Mouse (Mus musculus) left cerebral cortex, adult 18-20 months (tissue): Measurements from ENCODE around the gene Slf1. TPM values are rescaled to one million over a fixed set of nuclear protein-coding genes. Genes with fewer than 3 reads are reported as not detected.

Experiments used
- DNase-seq, 2 experiments: peaks; one replicate each; pipeline ENCODE4 v3.0.0; 2021 to 2022; ENCODE audit warnings: low spot score in 2 of 2, mixed read lengths in 1 of 2
- long read RNA-seq, 2 experiments: library from polyadenylated mRNA; stranded (forward); transcript quantifications; one replicate each; pipeline ENCODE4 v2.0.0; 2021
- total RNA-seq, 2 experiments: library from RNA; stranded (reverse); gene quantifications; 2 replicates each; pipeline ENCODE4 v1.2.3; 2021

The Slf1 gene
- 10 to 100 TPM; 23.1 to 25.2 TPM for total RNA-seq
- long read RNA-seq, experiment 1, partial matches to known transcripts, result 1 of 9 reads
- long read RNA-seq, experiment 1, other reads (novel, unspliced or antisense), result 4 of 9 reads
- long read RNA-seq, experiment 2, partial matches to known transcripts, result 3 of 5 reads
- long read RNA-seq, experiment 2, other reads (novel, unspliced or antisense), result 2 of 5 reads

- DNase-seq, result peak; percentile 89 to 92
Measured at GRCm38 (mm10) chr13:77134931-77135620, at the start of gene Slf1, which contains the start of gene 2210408I21Rik. Gene Slf1 (minus strand): TSS chr13:77135473. Gene 2210408I21Rik (plus strand): TSS chr13:77135540.

GRCm38 (mm10) chr13:77177931-77178330, 42.7 kb upstream of the Slf1 start:
- DNase-seq, result no peak

- no peak for DNase-seq
Measured at GRCm38 (mm10) chr13:77140890-77141289, 5.6 kb upstream of the Slf1 start.

GRCm38 (mm10) chr13:77135621-77135981, 328 bp upstream of the Slf1 start:
- DNase-seq, result no peak

GRCm38 (mm10) chr13:77131132-77131531, 4.1 kb downstream of the Slf1 start:
- no peak for DNase-seq

GRCm38 (mm10) chr13:77128240-77128639, 7.0 kb downstream of the Slf1 start:
- no peak for DNase-seq

- DNase-seq, result no peak
Measured at GRCm38 (mm10) chr13:77125159-77125558, 10.1 kb downstream of the Slf1 start.

GRCm38 (mm10) chr13:77118695-77119094, 16.6 kb downstream of the Slf1 start:
- DNase-seq, result no peak

GRCm38 (mm10) chr13:77107734-77108133, 27.5 kb downstream of the Slf1 start:
- DNase-seq, result no peak

GRCm38 (mm10) chr13:77092876-77093275, 42.4 kb downstream of the Slf1 start:
- peak in 1 of 2 experiments; percentile 11 for DNase-seq

GRCm38 (mm10) chr13:77072030-77072429, 63.2 kb downstream of the Slf1 start:
- no peak for DNase-seq

GRCm38 (mm10) chr13:77068847-77069246, 66.4 kb downstream of the Slf1 start:
- no peak for DNase-seq

- DNase-seq, result no peak
Measured at GRCm38 (mm10) chr13:77063221-77063620, 72.1 kb downstream of the Slf1 start.

- DNase-seq, result no peak
Measured at GRCm38 (mm10) chr13:77049736-77050135, 85.5 kb downstream of the Slf1 start.

- DNase-seq, result peak; percentile 30 to 37
Measured at GRCm38 (mm10) chr13:77048461-77048860, 86.8 kb downstream of the Slf1 start.

GRCm38 (mm10) chr13:77047179-77047931, 87.9 kb downstream of the Slf1 start:
- no peak for DNase-seq

- DNase-seq, result peak in 1 of 2 experiments; percentile 17
Measured at GRCm38 (mm10) chr13:77046416-77046815, 88.9 kb downstream of the Slf1 start.

- no peak for DNase-seq
Measured at GRCm38 (mm10) chr13:77045375-77045774, 89.9 kb downstream of the Slf1 start.

GRCm38 (mm10) chr13:77043375-77043774, 91.9 kb downstream of the Slf1 start:
- DNase-seq, result no peak

GRCm38 (mm10) chr13:77029594-77029993, 105.7 kb downstream of the Slf1 start:
- no peak for DNase-seq

- DNase-seq, result no peak
Measured at GRCm38 (mm10) chr13:77018851-77019250, 116.4 kb downstream of the Slf1 start.

- DNase-seq, result no peak
Measured at GRCm38 (mm10) chr13:77003684-77004083, 131.6 kb downstream of the Slf1 start.
